In the genomic region with DNA sequence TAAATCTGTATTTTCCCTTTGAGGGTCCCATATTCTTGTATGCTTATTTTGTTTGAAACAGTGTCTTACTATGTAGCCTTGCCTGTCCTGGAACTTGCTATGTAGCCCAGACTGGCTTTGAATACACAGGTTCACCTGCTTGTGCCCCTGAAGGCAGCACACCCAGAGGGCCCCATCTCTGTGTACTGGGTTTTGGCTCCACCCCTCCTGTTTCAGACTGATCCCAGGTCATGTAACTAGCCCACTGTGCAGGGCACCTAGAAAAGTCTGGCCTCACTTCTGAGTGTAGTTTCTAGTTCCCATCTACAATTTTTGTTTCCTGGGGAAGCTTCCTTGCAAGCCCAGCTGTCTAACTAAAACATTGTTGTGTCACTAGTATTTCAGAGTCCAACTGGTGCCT, we compare ENCODE assay signal across 20 mouse cellular contexts. TPM values are rescaled to one million over a fixed set of nuclear protein-coding genes. Genes with fewer than 3 reads are reported as not detected.
A peak's percentile ranks its signal among the peaks of the same experiment; 100 is the strongest.
DNase-seq lines count a peak whose midpoint lies in the region; ATAC-seq and TF ChIP-seq lines count a peak whose summit lies in the region.
"Had no signal": no experiment of that assay in that cellular context is flagged by ENCODE, and none has a peak within 500 bp of the region (broad histone marks: within the 10 kb centered on the region; RNA-seq: fewer than 3 reads in every experiment).

No protein-coding gene starts in this region.

- no peak overlapping the region for H3K4me3 ChIP-seq in heart, embryonic 12.5 days
- H3K4me3 ChIP-seq in lung, embryonic 14.5 days (ENCODE audit: low read depth, low read length): no peak overlapping the region
- no peak overlapping the region for H3K4me3 ChIP-seq in limb, embryonic 10.5 days
- no peak overlapping the region for H3K4me3 ChIP-seq in liver, embryonic 12.5 days
- H3K4me3 ChIP-seq in forebrain, postnatal 0 days (ENCODE audit: low read depth, low read length): no peak overlapping the region
- H3K4me3 ChIP-seq: forebrain, embryonic 12.5 days had no signal

- H3K9me3 ChIP-seq in heart, embryonic 12.5 days (replicated peaks): no peaks in the 10 kb centered on the region
- no peaks in the 10 kb centered on the region for H3K9me3 ChIP-seq in lung, embryonic 14.5 days (ENCODE audit: low read depth, low read length)
- H3K9me3 ChIP-seq in limb, embryonic 10.5 days (replicated peaks): no peaks in the 10 kb centered on the region
- H3K9me3 ChIP-seq in liver, embryonic 12.5 days (replicated peaks): no peaks in the 10 kb centered on the region
- no peaks in the 10 kb centered on the region for H3K9me3 ChIP-seq in forebrain, postnatal 0 days (ENCODE audit: low read length)
- H3K9me3 ChIP-seq: forebrain, embryonic 12.5 days; G1E had no signal

- no peak for ATAC-seq in heart, embryonic 12.5 days (ENCODE audit: insufficient number of reproducible peaks, low FRiP score)
- no peak for ATAC-seq in lung, embryonic 14.5 days (ENCODE audit: insufficient read depth)
- ATAC-seq in liver, embryonic 12.5 days: peak; percentile 70
- no peak for ATAC-seq in forebrain, postnatal 0 days

- no peak overlapping the region for H3K9ac ChIP-seq in heart, embryonic 12.5 days
- no peak overlapping the region for H3K9ac ChIP-seq in lung, embryonic 14.5 days
- peak overlapping the region; percentile 19 for H3K9ac ChIP-seq in liver, embryonic 12.5 days
- H3K9ac ChIP-seq in forebrain, postnatal 0 days: no peak overlapping the region
- H3K9ac ChIP-seq: forebrain, embryonic 12.5 days had no signal

- H3K27me3 ChIP-seq in heart, embryonic 12.5 days (replicated peaks): no peaks in the 10 kb centered on the region
- H3K27me3 ChIP-seq in lung, embryonic 14.5 days (ENCODE audit: insufficient read depth, low read length): no peaks in the 10 kb centered on the region
- no peaks in the 10 kb centered on the region for H3K27me3 ChIP-seq in limb, embryonic 10.5 days (ENCODE audit: low read depth, poor library complexity, severe bottlenecking)
- H3K27me3 ChIP-seq in liver, embryonic 12.5 days (replicated peaks): no peaks in the 10 kb centered on the region
- H3K27me3 ChIP-seq in forebrain, postnatal 0 days (ENCODE audit: insufficient read depth, low read length): no peaks in the 10 kb centered on the region
- H3K27me3 ChIP-seq: forebrain, embryonic 12.5 days had no signal

- no peak overlapping the region for H3K4me2 ChIP-seq in heart, embryonic 12.5 days
- H3K4me2 ChIP-seq in lung, embryonic 14.5 days: no peak overlapping the region
- H3K4me2 ChIP-seq in liver, embryonic 12.5 days: 0 out of 2 replicates have a peak overlapping the region, but pooled peaks have one; percentile 7
- H3K4me2 ChIP-seq in forebrain, postnatal 0 days (ENCODE audit: low read depth): no peak overlapping the region
- H3K4me2 ChIP-seq: forebrain, embryonic 12.5 days had no signal

- TF ChIP-seq CTCF in lung, embryonic 14.5 days (IDR thresholded peaks at IDR 0.05; ENCODE audit: low read depth): no peak
- no peak for TF ChIP-seq CTCF in forebrain, postnatal 0 days (IDR thresholded peaks at IDR 0.05; ENCODE audit: low read depth)

- 0 out of 2 replicates have a peak overlapping the region, but pooled peaks have one; percentile 2 for H3K27ac ChIP-seq in heart, embryonic 12.5 days (ENCODE audit: poor library complexity, severe bottlenecking)
- peak overlapping the region; percentile 42; the same call in 1 of the 2 replicates for H3K27ac ChIP-seq in lung, embryonic 14.5 days (ENCODE audit: low read depth)
- peak overlapping the region; percentile 56; the same call in 1 of the 2 replicates for H3K27ac ChIP-seq in limb, embryonic 10.5 days
- peak overlapping the region; percentile 64; the same call in 1 of the 2 replicates for H3K27ac ChIP-seq in liver, embryonic 12.5 days
- H3K27ac ChIP-seq in forebrain, postnatal 0 days (ENCODE audit: low read depth, low read length): no peak overlapping the region
- H3K27ac ChIP-seq: forebrain, embryonic 12.5 days; macrophage had no signal

- peaks cover 17% of the 10 kb centered on the region for H3K36me3 ChIP-seq in heart, embryonic 12.5 days
- H3K36me3 ChIP-seq in lung, embryonic 14.5 days (ENCODE audit: insufficient read depth): peaks cover 18% of the 10 kb centered on the region
- H3K36me3 ChIP-seq in limb, embryonic 10.5 days: peaks cover 24% of the 10 kb centered on the region
- peaks cover 19% of the 10 kb centered on the region for H3K36me3 ChIP-seq in liver, embryonic 12.5 days
- H3K36me3 ChIP-seq in forebrain, postnatal 0 days (ENCODE audit: insufficient read depth): 0 out of 2 replicates have a peak, but pooled peaks cover 6% of the 10 kb centered on the region

- H3K4me1 ChIP-seq in heart, embryonic 12.5 days (replicated peaks): peaks cover 93% of the 10 kb centered on the region
- H3K4me1 ChIP-seq in lung, embryonic 14.5 days (ENCODE audit: insufficient read depth): peaks cover 32% of the 10 kb centered on the region
- peaks cover 82% of the 10 kb centered on the region for H3K4me1 ChIP-seq in limb, embryonic 10.5 days
- H3K4me1 ChIP-seq in liver, embryonic 12.5 days: peaks cover 96% of the 10 kb centered on the region
- H3K4me1 ChIP-seq in forebrain, postnatal 0 days (ENCODE audit: insufficient read depth): peaks cover 6% of the 10 kb centered on the region

- DNase-seq in heart, adult 8-10 months (ENCODE audit: low spot score): no peak
- no peak for DNase-seq in lung, embryonic 14.5 days
- DNase-seq in lung, adult 18-20 months: no peak
- no peak for DNase-seq in limb, embryonic 10.5 days (ENCODE audit: low spot score)
- DNase-seq in thymus, postnatal 25 days: no peak
- DNase-seq in forebrain, postnatal 0 days: no peak
- DNase-seq: adrenal gland, postnatal 25 days; cerebellum, postnatal 10 days; midbrain, embryonic 14.5 days; right cerebral cortex, postnatal 14 days; thymus, adult 18-20 months had no signal

RNA-seq across cellular contexts. Expression of a gene that starts 33.9 kb away (rescaled TPM):
- polyA plus RNA-seq in heart, embryonic 12.5 days (2016; fragmentation: Nextera tagmentation; extraction: Ambion mirVana): 0.86 and 1.3 TPM in 2 replicates
- not detected for total RNA-seq in heart, adult 8-10 months (2022)
- polyA plus RNA-seq in lung, embryonic 14.5 days (2014; fragmentation: Nextera tagmentation; extraction: Ambion mirVana): not detected in 2 replicates
- not detected in 2 replicates for polyA plus RNA-seq in limb, embryonic 10.5 days (2016; fragmentation: Nextera tagmentation; extraction: Ambion mirVana)
- 0.06 TPM in 1 of 2 replicates, not detected in the other for polyA plus RNA-seq in liver, embryonic 12.5 days (2016; fragmentation: Nextera tagmentation; extraction: Ambion mirVana)
- total RNA-seq in forebrain, postnatal 0 days (2014; rRNA removed): 0.08 TPM in 1 of 2 replicates, not detected in the other
- not detected in 2 replicates for polyA plus RNA-seq in forebrain, postnatal 0 days (2015; fragmentation: Nextera tagmentation; extraction: Ambion mirVana)
- total RNA-seq: layer of hippocampus, adult 18-20 months; left cerebral cortex, adult 8-10 months had no signal
- polyA plus RNA-seq: embryonic facial prominence, embryonic 11.5 days; forebrain, embryonic 12.5 days; G1E; intestine, embryonic 14.5 days; macrophage; midbrain, embryonic 14.5 days had no signal

RNA-seq across cellular contexts. Expression of a gene that starts 40.2 kb away (rescaled TPM):
- polyA plus RNA-seq in heart, embryonic 12.5 days (2016; fragmentation: Nextera tagmentation; extraction: Ambion mirVana): 53.4 and 55.6 TPM in 2 replicates
- total RNA-seq in heart, adult 8-10 months (2022): 10 to 100 TPM; 46.6 to 60.7 (median 56.0) TPM
- 40.8 and 43.1 TPM in 2 replicates for polyA plus RNA-seq in lung, embryonic 14.5 days (2014; fragmentation: Nextera tagmentation; extraction: Ambion mirVana)
- polyA plus RNA-seq in limb, embryonic 10.5 days (2016; fragmentation: Nextera tagmentation; extraction: Ambion mirVana): 49.8 and 52.3 TPM in 2 replicates
- 24.4 and 24.9 TPM in 2 replicates for polyA plus RNA-seq in liver, embryonic 12.5 days (2016; fragmentation: Nextera tagmentation; extraction: Ambion mirVana)
- total RNA-seq in forebrain, postnatal 0 days (2014; rRNA removed): 32.6 and 37.0 TPM in 2 replicates
- polyA plus RNA-seq in forebrain, postnatal 0 days (2015; fragmentation: Nextera tagmentation; extraction: Ambion mirVana): 16.4 and 25.4 TPM in 2 replicates

RNA-seq across cellular contexts. Expression of a gene that starts 50.7 kb away (rescaled TPM):
- 16.3 and 17.0 TPM in 2 replicates for polyA plus RNA-seq in heart, embryonic 12.5 days (2016; fragmentation: Nextera tagmentation; extraction: Ambion mirVana)
- 10 to 100 TPM in 1 of 4 experiments, 1 to 10 TPM in 3; 7.7 to 11.1 (median 8.6) TPM for total RNA-seq in heart, adult 8-10 months (2022)
- polyA plus RNA-seq in lung, embryonic 14.5 days (2014; fragmentation: Nextera tagmentation; extraction: Ambion mirVana): 15.5 and 17.3 TPM in 2 replicates
- polyA plus RNA-seq in limb, embryonic 10.5 days (2016; fragmentation: Nextera tagmentation; extraction: Ambion mirVana): 11.0 and 12.7 TPM in 2 replicates
- 7.4 and 7.7 TPM in 2 replicates for polyA plus RNA-seq in liver, embryonic 12.5 days (2016; fragmentation: Nextera tagmentation; extraction: Ambion mirVana)
- 14.4 and 15.2 TPM in 2 replicates for total RNA-seq in forebrain, postnatal 0 days (2014; rRNA removed)
- polyA plus RNA-seq in forebrain, postnatal 0 days (2015; fragmentation: Nextera tagmentation; extraction: Ambion mirVana): 20.6 and 29.5 TPM in 2 replicates
